Mouse (Mus musculus): ENCODE data around the gene Sgpp2.

Gene Sgpp2

GRCm38 (mm10) chr1:78412668-78413067 lies 102.5 kb downstream of the Sgpp2 start:
- no peak for DNase-seq

- DNase-seq: no peak
Measured at GRCm38 (mm10) chr1:78414421-78414820, 104.3 kb downstream of the Sgpp2 start.

GRCm38 (mm10) chr1:78417154-78417911 lies 107.2 kb downstream of the Sgpp2 start:
- no peak for DNase-seq

GRCm38 (mm10) chr1:78419593-78419992 lies 109.4 kb downstream of the Sgpp2 start:
- DNase-seq: peak; percentile 92

GRCm38 (mm10) chr1:78420271-78420670 lies 110.1 kb downstream of the Sgpp2 start:
- no peak for DNase-seq

- no peak for DNase-seq
Measured at GRCm38 (mm10) chr1:78421749-78422148, 111.6 kb downstream of the Sgpp2 start.

GRCm38 (mm10) chr1:78422576-78422975 lies 112.4 kb downstream of the Sgpp2 start:
- no peak for DNase-seq

- no peak for DNase-seq
Measured at GRCm38 (mm10) chr1:78424848-78425247, 114.7 kb downstream of the Sgpp2 start.

GRCm38 (mm10) chr1:78425309-78425708 lies 115.2 kb downstream of the Sgpp2 start:
- no peak for DNase-seq

GRCm38 (mm10) chr1:78425793-78426700 lies 115.9 kb downstream of the Sgpp2 start:
- no peak for DNase-seq

GRCm38 (mm10) chr1:78426841-78427240 lies 116.7 kb downstream of the Sgpp2 start:
- DNase-seq: no peak

GRCm38 (mm10) chr1:78428851-78429250 lies 118.7 kb downstream of the Sgpp2 start:
- no peak for DNase-seq

- DNase-seq: no peak
Measured at GRCm38 (mm10) chr1:78433472-78433871, 123.3 kb downstream of the Sgpp2 start.

- no peak for DNase-seq
Measured at GRCm38 (mm10) chr1:78435967-78436366, 125.8 kb downstream of the Sgpp2 start.

GRCm38 (mm10) chr1:78436445-78436844 lies 126.3 kb downstream of the Sgpp2 start:
- DNase-seq: no peak

GRCm38 (mm10) chr1:78437150-78437549 lies 127.0 kb downstream of the Sgpp2 start:
- DNase-seq: no peak

- no peak for DNase-seq
Measured at GRCm38 (mm10) chr1:78440716-78441115, 130.6 kb downstream of the Sgpp2 start.

GRCm38 (mm10) chr1:78443056-78443455 lies 132.9 kb downstream of the Sgpp2 start:
- no peak for DNase-seq

GRCm38 (mm10) chr1:78446232-78446631 lies 136.1 kb downstream of the Sgpp2 start:
- no peak for DNase-seq

- no peak for DNase-seq
Measured at GRCm38 (mm10) chr1:78446742-78447141, 136.6 kb downstream of the Sgpp2 start.

GRCm38 (mm10) chr1:78448091-78448490 lies 137.9 kb downstream of the Sgpp2 start:
- no peak for DNase-seq

- DNase-seq: peak; percentile 3
Measured at GRCm38 (mm10) chr1:78451070-78451854, 141.1 kb downstream of the Sgpp2 start.

GRCm38 (mm10) chr1:78452544-78452943 lies 142.4 kb downstream of the Sgpp2 start:
- DNase-seq: no peak

All from lung, postnatal 14 days (tissue).